Mouse (Mus musculus) spleen, embryonic (tissue): Measurements from ENCODE around the gene Rae1.

Experiments used
- CTCF ChIA-PET: fragments of 350-600 bp; sonication (Branson Sonifier 250); formaldehyde crosslinking; loops from one replicate; lab custom pipeline; 2022; lab: Charles Lee

Gene Rae1

DNA sequence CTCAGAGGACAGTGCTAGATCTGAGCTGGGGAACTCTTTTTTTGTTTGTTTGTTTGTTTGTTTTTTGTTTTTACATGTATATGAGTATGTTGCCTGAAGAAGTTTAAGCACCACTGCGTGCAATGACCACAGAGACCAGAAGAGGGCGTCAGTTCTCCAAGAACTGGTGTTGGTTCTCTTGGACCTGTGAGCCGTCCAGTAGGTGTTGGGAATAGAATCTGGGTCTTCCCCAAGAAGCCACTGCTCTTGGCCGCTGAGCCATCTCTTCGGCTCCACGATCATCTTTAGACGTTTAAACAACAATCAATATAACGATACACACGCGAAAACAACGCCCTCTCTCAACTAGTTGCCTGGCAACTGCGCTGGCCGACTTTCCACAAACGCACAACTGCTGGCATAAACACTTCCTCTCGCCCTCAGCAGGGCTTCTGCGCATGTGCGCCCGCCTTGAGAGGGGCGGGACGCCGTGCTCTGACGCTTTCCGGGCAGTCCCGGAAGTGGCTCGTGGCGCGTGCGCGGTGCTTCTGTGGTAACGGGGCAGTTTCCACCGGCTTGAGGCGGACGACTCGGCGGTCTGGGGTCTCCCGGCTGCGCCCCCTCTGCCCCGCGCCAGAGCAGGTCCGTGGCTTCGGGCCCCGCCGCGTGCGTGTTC lies at the start of gene Rae1:
TSS of gene Rae1 (plus strand) at position 488 of the 655 bp plus-strand sequence.
- CTCF ChIA-PET = interaction anchor here (1.0 kb wide), 3 partner anchors 17 to 90 kb away, joined by 3 read pairs; no protein-coding TSS in a partner anchor

DNA sequence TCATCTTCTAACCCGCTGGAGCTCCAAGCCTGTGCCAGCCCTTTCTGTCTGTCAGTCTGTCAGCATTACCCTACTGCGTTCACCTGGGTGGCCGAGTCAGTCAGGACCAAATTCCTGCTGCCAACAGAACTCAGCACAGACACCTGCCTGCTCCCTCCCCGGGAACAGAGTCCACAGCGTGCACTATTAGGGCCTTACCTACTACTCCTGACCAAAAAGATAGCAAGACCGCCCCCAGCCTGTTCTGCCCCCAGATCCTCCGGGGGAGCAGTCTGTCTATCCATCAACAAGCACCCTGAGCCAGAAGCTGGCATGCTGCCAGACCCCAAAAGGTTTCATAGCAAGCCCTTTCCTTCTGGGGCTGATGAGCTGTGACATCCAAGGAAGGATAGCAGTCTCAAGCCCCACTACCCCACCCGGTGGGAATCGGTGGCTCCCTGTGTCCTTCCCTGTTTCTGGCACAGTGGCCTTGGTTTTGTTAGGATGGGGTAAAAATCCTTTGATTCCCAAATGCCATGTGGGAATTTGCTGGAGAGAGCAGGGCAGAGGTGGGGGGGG lies 49.7 kb upstream of the Rae1 start:
- CTCF ChIA-PET = no interaction called here

DNA sequence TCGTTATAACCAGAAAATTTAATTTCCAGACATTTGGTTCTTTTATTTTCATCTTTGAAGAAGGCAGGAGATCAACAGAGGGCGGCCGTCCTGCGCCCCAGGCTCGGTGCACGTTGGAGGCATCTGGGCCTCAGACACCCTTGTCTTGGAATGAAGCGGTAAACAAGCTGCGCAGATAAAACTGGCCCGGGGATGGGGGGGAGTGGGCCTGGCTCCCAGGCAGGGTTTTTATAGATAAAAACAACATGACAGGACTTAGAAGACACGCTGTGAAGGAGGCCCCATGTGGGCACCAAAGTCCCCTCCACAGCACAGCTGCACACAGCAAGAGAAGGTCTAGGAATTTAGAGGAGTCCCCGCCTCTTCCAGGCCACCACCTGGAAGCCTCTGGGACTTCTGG lies 49.2 kb upstream of the Rae1 start:
- CTCF ChIA-PET = no interaction called here

DNA sequence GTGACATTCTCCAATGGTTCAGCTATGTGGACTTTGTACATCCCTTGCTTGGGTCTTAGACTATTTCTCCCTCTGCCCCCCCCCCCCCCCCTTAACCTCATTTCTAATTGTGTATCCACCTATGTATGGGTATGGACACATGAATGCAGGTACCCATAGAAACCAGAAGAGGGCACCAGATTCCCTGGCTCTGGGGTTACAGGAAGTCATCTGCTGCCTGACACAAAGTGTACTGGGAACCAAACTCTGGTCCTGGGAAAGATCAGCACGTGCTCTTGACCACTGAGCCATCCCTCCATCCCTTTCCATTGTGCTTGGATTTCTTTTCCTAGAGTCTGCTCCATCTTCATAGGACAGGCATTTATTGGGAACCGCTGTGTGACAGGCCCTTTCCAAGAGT lies 47.9 kb upstream of the Rae1 start:
- CTCF ChIA-PET = interaction anchor here (0.6 kb wide), 1 partner anchor 145 kb away, joined by 12 read pairs; no protein-coding TSS in a partner anchor

DNA sequence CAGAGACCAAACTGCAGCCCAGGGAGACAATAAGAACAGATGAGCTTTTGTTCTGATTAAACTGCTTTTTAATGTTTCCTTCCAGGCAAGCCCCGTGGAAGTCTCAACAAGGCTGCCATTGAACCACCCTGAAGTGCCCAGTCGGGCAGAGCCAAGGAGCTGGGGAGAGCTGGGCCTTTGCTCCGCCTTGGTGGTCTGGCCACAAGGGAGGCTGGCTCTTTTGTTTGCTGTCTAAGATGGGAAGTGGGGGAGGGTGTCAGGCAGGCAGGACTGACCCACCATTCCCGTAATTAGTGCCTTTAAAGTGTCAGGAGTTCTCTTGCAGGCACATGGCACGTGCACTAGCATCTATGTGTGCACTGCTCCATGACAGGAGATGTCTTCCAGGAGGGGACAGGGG lies 41.3 kb upstream of the Rae1 start:
- CTCF ChIA-PET = no interaction called here

DNA sequence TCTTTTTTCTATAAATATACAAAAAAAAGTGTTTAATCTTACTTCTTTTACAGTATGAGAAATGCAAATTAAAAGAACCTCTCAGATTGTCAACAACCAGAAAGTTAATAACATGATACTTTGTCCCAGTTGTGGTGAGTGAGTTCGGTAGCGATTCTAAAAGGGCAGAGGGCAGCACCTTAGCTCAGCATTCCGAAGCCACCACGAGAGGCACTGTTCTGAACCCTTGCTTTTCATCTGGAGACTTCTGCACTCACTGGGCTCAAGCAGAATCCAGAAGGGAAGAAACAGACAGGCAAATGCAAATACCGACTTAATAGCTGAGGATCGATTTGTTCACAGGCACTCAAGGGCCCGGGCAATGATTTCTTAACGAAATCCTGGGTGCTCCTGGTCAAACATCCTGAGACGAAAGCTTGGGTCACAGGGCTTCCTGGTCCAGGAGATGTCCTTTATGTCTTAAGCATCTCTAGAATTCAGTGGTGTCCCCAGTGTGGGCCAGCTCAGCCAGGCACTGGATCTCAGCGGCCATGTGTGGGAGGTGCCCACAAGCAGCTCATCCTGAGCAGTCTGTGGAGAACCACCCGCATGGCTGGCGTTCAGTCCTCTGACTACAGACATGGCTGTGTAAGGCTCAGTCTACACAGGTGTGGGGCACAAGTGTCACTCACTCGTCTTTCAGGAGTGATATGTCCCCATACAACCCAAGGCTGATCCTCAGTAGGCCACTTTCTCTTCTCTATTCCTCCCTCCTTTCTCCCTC lies 40.7 kb upstream of the Rae1 start:
- CTCF ChIA-PET = no interaction called here

DNA sequence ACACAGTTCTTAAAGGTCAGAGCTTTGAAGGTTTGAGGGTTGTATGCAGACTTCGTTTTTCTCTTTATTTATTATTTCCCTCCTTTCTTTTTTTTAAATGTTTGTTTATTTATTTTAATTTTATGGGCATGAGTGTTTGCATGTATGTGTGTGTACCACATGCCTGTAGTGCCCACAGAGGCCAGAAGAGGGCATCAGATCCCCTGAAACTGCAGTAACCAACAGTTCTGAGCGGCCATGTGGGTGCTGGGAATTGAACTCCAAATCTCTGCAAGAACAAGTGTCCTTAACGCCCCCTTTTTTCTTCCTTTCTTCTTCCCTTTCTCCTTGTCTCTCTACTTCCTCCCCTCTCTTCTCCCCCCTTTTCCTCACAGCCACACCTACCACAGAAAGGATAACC lies 39.6 kb upstream of the Rae1 start:
- CTCF ChIA-PET = no interaction called here

DNA sequence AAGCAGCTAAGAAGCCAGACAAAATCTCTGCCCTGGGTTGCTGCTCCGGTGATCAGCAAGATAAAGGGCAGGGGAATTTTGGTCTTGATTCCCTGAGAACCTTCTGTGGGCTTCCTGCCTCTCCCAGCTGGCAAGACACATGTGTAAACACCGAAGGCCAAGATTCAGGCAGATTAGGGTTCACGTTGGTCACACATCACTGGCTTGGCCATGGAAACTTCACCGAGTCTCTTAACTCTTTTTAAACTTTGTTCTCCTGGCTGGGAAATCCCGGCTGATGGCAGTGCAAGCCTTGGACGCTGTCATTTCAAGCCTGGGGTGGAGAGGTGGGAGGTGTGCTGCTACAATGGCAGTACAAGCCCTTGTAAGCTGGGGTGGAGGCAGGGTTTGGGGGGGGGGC lies 38.7 kb upstream of the Rae1 start:
- CTCF ChIA-PET = interaction anchor here (0.7 kb wide), 1 partner anchor 36 kb away, joined by 3 read pairs; no protein-coding TSS in a partner anchor

DNA sequence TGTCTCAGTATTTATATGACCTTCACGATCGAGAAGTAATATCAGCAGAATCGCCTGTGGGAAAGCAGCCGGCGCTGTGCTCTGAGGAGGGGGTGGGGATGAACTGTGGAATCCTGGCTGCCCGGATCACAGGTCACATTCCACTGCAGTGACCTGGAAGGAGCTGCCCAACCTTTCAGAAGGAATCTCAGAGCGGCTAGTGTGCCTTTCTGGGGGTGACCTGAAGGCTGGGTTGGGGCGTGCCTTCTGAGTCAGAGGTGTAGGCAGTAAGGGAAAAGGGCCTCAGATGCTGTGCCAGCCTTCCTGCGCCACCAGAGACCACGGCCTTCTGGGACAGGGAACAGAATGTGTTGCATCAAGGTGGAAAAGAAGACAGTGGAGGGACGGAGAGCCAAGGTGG lies 34.7 kb upstream of the Rae1 start:
- CTCF ChIA-PET = no interaction called here

DNA sequence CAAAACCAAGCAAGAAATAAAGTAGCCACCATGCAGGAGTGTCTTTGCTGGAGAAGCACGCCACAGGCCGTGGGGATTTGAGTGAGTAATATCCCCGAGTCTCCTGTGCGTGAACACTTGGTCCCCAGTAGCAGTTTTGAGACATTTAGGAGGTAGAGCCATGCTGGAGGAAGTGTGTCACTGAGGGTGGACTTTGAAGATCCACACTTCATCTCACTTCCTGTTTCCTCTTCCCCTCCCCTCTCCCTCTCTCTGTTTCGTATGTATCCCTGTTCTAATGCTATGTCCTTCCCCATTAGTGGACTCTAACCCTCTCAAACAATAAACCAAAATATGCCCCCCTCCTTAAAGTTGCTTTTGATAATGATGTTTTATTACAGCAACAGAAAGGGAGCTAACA lies 33.4 kb upstream of the Rae1 start:
- CTCF ChIA-PET = interaction anchor here (0.7 kb wide), 1 partner anchor 56 kb away, joined by 4 read pairs; no protein-coding TSS in a partner anchor

DNA sequence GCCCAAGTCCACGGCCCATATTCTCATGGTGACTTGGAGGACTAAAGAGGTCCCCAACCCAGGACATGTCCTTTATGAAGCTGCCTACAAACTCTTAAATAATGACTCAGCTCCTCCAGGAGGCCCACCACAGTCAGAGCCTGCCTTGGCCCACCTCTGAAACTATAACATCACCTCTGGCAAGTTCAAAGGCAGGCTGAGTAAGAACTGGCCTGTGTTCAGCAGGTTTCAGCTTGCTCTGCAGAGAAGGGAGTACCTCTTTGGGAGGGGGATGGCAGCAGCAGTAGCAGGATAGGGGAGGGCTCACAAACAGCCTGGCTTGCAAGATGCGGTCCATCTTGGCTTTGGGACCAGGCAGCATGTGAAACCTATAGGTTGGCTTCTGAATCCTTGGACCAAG lies 28.1 kb upstream of the Rae1 start:
- CTCF ChIA-PET = no interaction called here

DNA sequence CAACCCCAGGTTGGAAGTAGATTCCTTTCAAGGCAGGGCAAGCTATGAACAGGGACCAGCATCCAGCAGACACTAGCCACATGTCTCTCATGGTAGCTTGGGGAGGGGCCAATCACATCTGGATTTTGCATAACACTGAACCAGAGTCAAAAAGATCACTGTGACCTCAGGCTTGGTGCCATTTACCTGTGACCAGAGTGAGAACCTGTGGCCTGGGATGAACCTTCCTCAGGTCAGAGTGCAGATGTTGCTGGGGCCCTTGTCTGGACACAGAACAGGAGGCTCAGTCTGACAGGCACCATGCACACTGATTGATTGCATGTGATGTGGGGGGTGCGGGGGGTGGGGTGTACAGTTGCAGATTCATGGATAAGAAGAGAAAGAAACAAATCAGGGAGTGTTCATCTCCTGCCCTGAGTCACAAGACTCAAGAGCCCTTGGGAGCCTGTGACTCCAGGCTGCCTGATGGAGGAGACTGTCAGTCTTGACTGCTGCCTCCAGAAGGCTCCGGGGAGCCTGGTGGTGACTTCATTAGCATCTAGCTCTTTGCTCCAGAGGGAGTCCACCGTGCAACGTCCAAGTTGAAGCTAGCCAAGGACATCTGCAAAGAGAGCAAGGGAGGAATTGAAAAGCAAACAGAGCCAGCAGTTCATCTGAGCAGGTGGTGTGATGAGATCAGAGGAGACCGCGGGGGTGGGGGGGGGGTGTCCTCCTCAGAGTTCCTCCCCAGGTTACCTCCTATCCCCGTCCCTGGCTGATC lies 25.9 kb upstream of the Rae1 start:
- CTCF ChIA-PET = no interaction called here

DNA sequence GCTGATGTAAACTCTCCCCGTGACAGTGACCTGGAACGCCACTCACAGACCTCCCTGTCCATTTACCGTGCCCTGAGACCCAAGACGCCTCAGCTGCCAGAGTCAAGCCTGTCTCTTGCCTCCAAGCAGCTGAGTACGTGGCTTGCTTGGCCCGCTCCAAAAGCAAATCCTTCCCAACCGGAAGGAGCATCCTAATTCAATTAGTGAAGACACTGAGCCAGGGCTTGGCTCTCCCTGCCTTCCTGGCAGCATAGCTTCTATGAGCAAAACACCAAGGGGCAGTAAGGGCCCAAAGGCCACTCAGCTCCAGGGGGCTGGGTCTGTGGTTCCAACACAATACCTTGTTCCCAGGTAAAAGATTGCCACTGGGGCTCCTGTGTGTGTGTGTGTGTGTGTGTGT lies 25.2 kb upstream of the Rae1 start:
- CTCF ChIA-PET = no interaction called here

DNA sequence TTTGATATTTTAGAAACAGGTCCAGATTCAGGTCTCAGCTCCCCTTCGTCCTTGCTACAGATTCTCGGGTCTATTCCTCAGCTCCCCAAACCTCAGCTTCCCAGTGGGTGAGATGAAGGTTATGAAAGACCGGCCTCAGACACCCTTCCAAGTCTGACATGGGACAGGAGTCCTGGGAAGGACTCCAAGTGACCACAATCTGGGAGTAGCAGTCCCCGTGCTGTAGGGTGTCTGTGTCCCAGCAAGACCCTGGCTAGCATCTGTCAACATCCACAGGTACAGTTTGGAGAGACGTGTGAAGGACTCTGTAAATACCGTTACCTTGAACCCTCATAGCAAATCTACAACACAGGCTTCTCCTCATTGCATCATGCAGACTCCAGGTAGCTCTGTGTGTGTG lies 24.8 kb upstream of the Rae1 start:
- CTCF ChIA-PET = no interaction called here

DNA sequence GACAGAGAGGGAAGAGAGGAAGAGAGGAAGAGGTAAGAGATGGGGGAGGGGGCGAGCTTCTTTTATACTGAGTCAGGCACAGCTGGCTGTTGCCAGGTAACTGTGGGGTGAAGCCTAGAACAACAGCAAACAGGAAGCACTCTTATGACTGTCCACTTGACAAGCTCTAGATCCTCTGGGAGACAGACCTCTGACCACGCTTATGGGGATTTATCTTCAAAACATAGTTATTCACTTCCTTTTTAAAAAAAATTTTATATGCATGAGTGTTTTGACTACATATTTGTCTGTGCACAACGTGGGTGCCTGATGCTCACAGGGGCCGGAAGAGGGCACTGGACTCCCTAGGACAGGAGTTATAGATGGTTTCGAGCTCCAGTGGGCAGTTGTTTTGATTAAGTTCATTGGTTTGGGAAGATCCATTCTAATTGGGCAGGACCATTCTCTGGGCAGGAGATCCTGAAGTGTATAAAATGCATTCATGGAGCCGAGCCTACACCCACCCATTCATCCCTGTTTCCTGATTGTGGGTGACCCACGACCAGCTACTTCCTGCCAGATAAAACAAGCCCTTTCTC lies 23.2 kb upstream of the Rae1 start:
- CTCF ChIA-PET = interaction anchor here (0.8 to 1.5 kb wide), 3 partner anchors 19 to 150 kb away, joined by 3 to 9 read pairs (median 3); no protein-coding TSS in a partner anchor

DNA sequence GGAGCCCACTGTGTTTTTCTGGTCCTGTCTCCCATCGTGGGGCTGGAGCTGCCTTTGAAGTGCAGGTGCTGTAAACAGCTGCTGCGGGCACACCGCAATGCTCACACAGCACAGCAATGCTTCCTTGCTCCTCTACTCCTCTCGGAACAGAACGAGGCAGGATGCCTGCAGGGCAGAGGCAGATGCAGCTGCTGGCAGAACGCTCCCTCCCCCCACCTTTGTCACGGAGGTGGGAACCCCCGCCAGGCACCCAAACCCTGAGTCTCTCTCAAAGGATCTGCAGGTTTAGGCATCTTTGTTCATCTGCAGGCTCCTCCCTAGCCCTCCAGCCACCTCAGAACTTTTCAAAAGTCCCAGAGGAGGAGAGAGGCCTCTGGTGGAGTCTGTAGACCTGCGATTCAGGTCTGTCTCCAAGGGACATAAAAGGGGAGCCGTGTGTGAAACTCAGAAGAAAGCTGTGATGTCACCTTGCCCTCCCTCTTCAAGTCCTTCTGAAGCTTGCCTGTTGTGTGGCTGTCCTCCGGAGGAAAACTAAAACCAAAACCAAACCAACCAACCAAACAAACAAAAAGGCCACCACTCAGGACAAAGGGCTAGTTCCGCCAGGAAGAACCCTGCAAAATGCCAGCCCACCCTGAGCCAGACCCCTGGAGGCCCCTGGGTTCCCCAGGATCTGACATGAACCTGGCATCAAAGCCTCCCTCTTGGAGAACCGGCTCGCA lies 22.3 kb upstream of the Rae1 start, which contains the start of gene Spo11:
TSS of gene Spo11 (plus strand) at position 292 of the 722 bp plus-strand sequence.
- CTCF ChIA-PET = interaction anchor here (0.6 to 1.5 kb wide), 3 partner anchors 18 to 107 kb away, joined by 3 to 9 read pairs (median 4); no protein-coding TSS in a partner anchor

DNA sequence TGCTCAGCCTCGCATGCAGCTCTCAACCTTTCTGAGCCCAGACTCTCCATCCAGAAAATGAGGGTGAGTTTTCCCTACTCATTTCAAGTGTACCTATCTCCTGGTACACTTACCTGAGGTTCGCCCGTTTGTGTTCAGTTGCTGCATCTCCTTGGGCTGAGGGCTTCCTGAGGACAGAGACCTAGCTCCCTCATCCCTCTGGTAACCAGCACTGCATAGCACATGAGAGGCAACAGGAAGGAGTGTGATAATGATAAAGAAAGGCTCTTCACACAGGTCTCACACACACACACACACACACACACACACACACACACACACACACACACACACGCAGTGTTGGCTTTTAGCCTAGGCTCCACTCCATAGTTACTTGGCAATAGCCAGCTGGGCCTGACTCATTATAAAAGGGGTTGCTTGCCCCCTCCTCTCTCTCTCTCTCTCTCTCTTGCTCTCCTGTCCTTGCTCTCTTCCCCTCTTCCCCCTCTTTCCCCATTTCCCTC lies 21.7 kb upstream of the Rae1 start:
- CTCF ChIA-PET = interaction anchor here (0.6 to 1.5 kb wide), 3 partner anchors 71 to 430 kb away, joined by 4 to 9 read pairs (median 4); no protein-coding TSS in a partner anchor

DNA sequence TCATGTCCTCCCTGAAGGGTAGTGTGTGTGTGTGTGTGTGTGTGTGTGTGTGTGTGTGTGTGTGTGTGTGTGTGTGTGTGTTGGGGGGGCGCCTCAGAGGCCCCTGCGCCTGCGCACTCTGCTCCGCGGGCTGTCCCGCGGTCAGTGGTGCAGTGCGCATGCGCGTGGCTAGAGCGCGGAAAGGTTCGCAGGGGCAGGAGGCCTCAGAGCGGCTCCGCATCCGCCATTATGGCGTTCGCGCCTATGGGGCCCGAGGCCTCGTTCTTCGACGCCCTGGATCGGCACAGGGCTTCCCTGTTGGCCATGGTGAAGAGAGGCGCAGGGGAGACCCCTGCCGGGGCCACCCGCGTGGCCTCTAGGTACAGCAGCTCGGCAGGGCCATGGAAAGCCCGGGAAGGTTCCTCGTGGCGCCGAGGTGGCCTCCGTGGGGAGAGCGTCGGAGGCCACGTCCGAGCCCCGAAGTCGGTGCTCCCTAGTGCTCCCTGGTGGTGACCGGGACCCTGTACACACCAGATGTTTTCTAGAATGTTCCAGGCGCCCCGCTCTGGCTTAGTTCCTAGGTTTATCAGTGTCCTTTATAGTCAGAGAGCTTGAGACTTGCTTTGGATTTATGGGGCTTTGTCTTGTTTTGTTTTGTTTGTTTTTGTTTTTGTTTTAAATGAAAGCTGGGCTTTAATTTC lies 20.1 kb upstream of the Rae1 start:
- CTCF ChIA-PET = no interaction called here

DNA sequence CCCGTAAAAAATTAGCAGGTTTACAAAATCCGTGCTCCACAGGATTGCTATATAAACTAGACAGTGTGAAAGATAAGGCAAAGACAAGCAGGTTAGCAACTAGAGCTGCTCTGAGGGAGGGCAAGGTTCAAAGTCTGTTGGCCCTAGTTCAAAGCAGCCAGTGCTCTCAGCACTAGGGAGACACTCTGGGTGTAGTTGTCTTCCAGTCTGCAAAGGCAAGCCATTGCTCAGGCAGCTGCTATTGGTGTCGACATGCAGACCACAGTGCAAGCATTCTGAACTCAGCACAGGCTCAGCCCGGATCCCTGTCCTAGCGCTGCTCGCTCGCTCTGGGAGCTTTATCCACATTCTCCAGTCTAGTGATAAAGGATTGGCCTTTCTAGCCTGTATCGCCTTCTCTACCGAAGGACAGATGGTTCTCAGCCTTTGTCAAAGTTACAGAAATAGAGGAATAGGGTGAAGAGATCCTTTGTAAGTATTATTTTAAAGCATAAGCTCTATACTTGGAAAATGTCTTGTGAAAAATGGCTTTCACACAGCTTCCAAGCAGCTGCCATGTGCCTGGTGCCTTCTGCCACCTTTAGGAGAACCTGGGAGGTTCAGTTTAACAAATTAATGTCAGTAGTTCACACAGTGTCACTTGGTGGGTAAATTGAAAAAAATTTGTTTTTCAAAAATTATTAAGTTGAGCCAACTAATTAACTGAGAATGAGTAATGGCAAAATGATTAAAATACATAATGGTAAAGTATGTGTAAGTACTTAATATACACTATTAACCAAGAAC lies 16.9 kb upstream of the Rae1 start:
- CTCF ChIA-PET = no interaction called here
